Mouse (Mus musculus): ENCODE measurements around the gene Dab1. TPM values are rescaled to one million over a fixed set of nuclear protein-coding genes. Genes with fewer than 3 reads are reported as not detected.

The Dab1 gene
- polyA plus RNA-seq, 1 experiment from 2014 or later, result 3.8 TPM

- Histone ChIP-seq H3K4me2 (no peak overlapping the region), H3K9me3 (no peaks in the 10 kb centered on the region), H3K4me1 (peaks cover 7% of the 10 kb centered on the region; the same call in 1 of the 2 replicates), H3K9ac (no peak overlapping the region), H3K27me3 (no peaks in the 10 kb centered on the region), H3K4me3 (no peak overlapping the region), H3K36me3 (no peaks in the 10 kb centered on the region), H3K27ac (no peak overlapping the region)
- ATAC-seq (ENCODE audit: borderline replicate concordance, extremely low read depth, low FRiP score, low TSS enrichment), result no peak
- WGBS, result 68% methylated on average over 5 of the region's 5 CpGs
Measured at GRCm38 (mm10) chr4:104724258-104724657, 1105.1 kb downstream of the Dab1 start.

- Histone ChIP-seq H3K4me3 (no peak overlapping the region), H3K36me3 (no peaks in the 10 kb centered on the region), H3K4me1 (no peaks in the 10 kb centered on the region), H3K9ac (no peak overlapping the region), H3K27me3 (no peaks in the 10 kb centered on the region), H3K9me3 (no peaks in the 10 kb centered on the region), H3K27ac (no peak overlapping the region), H3K4me2 (no peak overlapping the region)
- ATAC-seq (ENCODE audit: borderline replicate concordance, extremely low read depth, low FRiP score, low TSS enrichment), result no peak
- 40% methylated on average over 3 of the region's 3 CpGs for WGBS
Measured at GRCm38 (mm10) chr4:104725673-104726072, 1106.5 kb downstream of the Dab1 start.

- Histone ChIP-seq H3K9ac (no peak overlapping the region), H3K9me3 (no peaks in the 10 kb centered on the region), H3K27ac (no peak overlapping the region), H3K4me2 (no peak overlapping the region), H3K4me1 (no peaks in the 10 kb centered on the region), H3K27me3 (no peaks in the 10 kb centered on the region), H3K4me3 (no peak overlapping the region), H3K36me3 (no peaks in the 10 kb centered on the region)
- 71% methylated on average over 8 of the region's 8 CpGs for WGBS
- no peak for ATAC-seq (ENCODE audit: borderline replicate concordance, extremely low read depth, low FRiP score, low TSS enrichment)
Measured at GRCm38 (mm10) chr4:104729185-104729584, 1110.0 kb downstream of the Dab1 start.

- no peaks in the 10 kb centered on the region for H3K9me3 ChIP-seq
- no peaks in the 10 kb centered on the region for H3K27me3 ChIP-seq
- no peak overlapping the region for H3K27ac ChIP-seq
- WGBS, result 40% methylated on average over 6 of the region's 6 CpGs
- no peak for ATAC-seq (ENCODE audit: borderline replicate concordance, extremely low read depth, low FRiP score, low TSS enrichment)
- no peak overlapping the region for H3K9ac ChIP-seq
- H3K4me2 ChIP-seq, result no peak overlapping the region
- H3K4me3 ChIP-seq, result no peak overlapping the region
- H3K4me1 ChIP-seq, result no peaks in the 10 kb centered on the region
- H3K36me3 ChIP-seq, result no peaks in the 10 kb centered on the region
Measured at GRCm38 (mm10) chr4:104746500-104746899, 1127.3 kb downstream of the Dab1 start.

GRCm38 (mm10) chr4:104754090-104754489 is 1134.9 kb downstream of the Dab1 start:
- 79% methylated on average over 3 of the region's 3 CpGs for WGBS
- Histone ChIP-seq H3K9ac (no peak overlapping the region), H3K4me1 (no peaks in the 10 kb centered on the region), H3K27me3 (no peaks in the 10 kb centered on the region), H3K9me3 (no peaks in the 10 kb centered on the region), H3K27ac (no peak overlapping the region), H3K4me3 (no peak overlapping the region), H3K36me3 (no peaks in the 10 kb centered on the region), H3K4me2 (no peak overlapping the region)
- no peak for ATAC-seq (ENCODE audit: borderline replicate concordance, extremely low read depth, low FRiP score, low TSS enrichment)

- Histone ChIP-seq H3K4me1 (no peaks in the 10 kb centered on the region), H3K36me3 (no peaks in the 10 kb centered on the region), H3K27me3 (no peaks in the 10 kb centered on the region), H3K4me3 (no peak overlapping the region), H3K27ac (no peak overlapping the region), H3K9ac (no peak overlapping the region), H3K4me2 (no peak overlapping the region), H3K9me3 (no peaks in the 10 kb centered on the region)
- ATAC-seq (ENCODE audit: borderline replicate concordance, extremely low read depth, low FRiP score, low TSS enrichment), result no peak
- WGBS, result 67% methylated on average over 13 of the region's 13 CpGs
Measured at GRCm38 (mm10) chr4:104760878-104761624, 1141.9 kb downstream of the Dab1 start.

- no peak within 1 kb of the TSS for H3K4me2 ChIP-seq
- H3K27me3 ChIP-seq, result no peaks in the 10 kb centered on the region
- no peaks in the 10 kb centered on the region for H3K9me3 ChIP-seq
- no peaks in the 10 kb centered on the region for H3K4me1 ChIP-seq
- no peak within 1 kb of the TSS for H3K4me3 ChIP-seq
- H3K36me3 ChIP-seq, result no peaks in the 10 kb centered on the region
- no peak for ATAC-seq (ENCODE audit: borderline replicate concordance, extremely low read depth, low FRiP score, low TSS enrichment)
- no peak within 1 kb of the TSS for H3K9ac ChIP-seq
- no peak within 1 kb of the TSS for H3K27ac ChIP-seq
- 70% methylated on average over 8 of the region's 8 CpGs for WGBS
Measured at GRCm38 (mm10) chr4:104766065-104766464, 1146.9 kb downstream of the Dab1 start, which contains the start of gene C8b. C8b (plus strand) TSS chr4:104766317.

- Histone ChIP-seq H3K4me2 (no peak overlapping the region), H3K4me3 (no peak overlapping the region), H3K4me1 (no peaks in the 10 kb centered on the region), H3K27ac (no peak overlapping the region), H3K27me3 (no peaks in the 10 kb centered on the region), H3K9me3 (no peaks in the 10 kb centered on the region), H3K9ac (no peak overlapping the region), H3K36me3 (no peaks in the 10 kb centered on the region)
- 89% methylated on average over 4 of the region's 4 CpGs for WGBS
- no peak for ATAC-seq (ENCODE audit: borderline replicate concordance, extremely low read depth, low FRiP score, low TSS enrichment)
Measured at GRCm38 (mm10) chr4:104768190-104768589, 1149.0 kb downstream of the Dab1 start.

- 72% methylated on average over 8 of the region's 8 CpGs for WGBS
- Histone ChIP-seq H3K4me3 (no peak overlapping the region), H3K4me1 (no peaks in the 10 kb centered on the region), H3K27ac (no peak overlapping the region), H3K27me3 (no peaks in the 10 kb centered on the region), H3K4me2 (no peak overlapping the region), H3K9ac (no peak overlapping the region), H3K9me3 (no peaks in the 10 kb centered on the region), H3K36me3 (no peaks in the 10 kb centered on the region)
- no peak for ATAC-seq (ENCODE audit: borderline replicate concordance, extremely low read depth, low FRiP score, low TSS enrichment)
Measured at GRCm38 (mm10) chr4:104769602-104770001, 1150.4 kb downstream of the Dab1 start.

GRCm38 (mm10) chr4:104770331-104770730 is 1151.2 kb downstream of the Dab1 start:
- Histone ChIP-seq H3K36me3 (no peaks in the 10 kb centered on the region), H3K9ac (no peak overlapping the region), H3K4me1 (no peaks in the 10 kb centered on the region), H3K4me2 (no peak overlapping the region), H3K9me3 (no peaks in the 10 kb centered on the region), H3K27ac (no peak overlapping the region), H3K27me3 (no peaks in the 10 kb centered on the region), H3K4me3 (no peak overlapping the region)
- no peak for ATAC-seq (ENCODE audit: borderline replicate concordance, extremely low read depth, low FRiP score, low TSS enrichment)
- WGBS, result 34% methylated on average over 4 of the region's 4 CpGs

GRCm38 (mm10) chr4:104775601-104776000 is 1156.4 kb downstream of the Dab1 start:
- H3K4me3 ChIP-seq, result no peak overlapping the region
- H3K9me3 ChIP-seq, result no peaks in the 10 kb centered on the region
- no peaks in the 10 kb centered on the region for H3K4me1 ChIP-seq
- no peak overlapping the region for H3K27ac ChIP-seq
- H3K9ac ChIP-seq, result no peak overlapping the region
- WGBS, result 68% methylated on average over 3 of the region's 3 CpGs
- ATAC-seq (ENCODE audit: borderline replicate concordance, extremely low read depth, low FRiP score, low TSS enrichment), result no peak
- no peaks in the 10 kb centered on the region for H3K36me3 ChIP-seq
- H3K27me3 ChIP-seq, result no peaks in the 10 kb centered on the region
- no peak overlapping the region for H3K4me2 ChIP-seq

GRCm38 (mm10) chr4:104779460-104779859 is 1160.3 kb downstream of the Dab1 start:
- ATAC-seq (ENCODE audit: borderline replicate concordance, extremely low read depth, low FRiP score, low TSS enrichment), result no peak
- no peaks in the 10 kb centered on the region for H3K36me3 ChIP-seq
- WGBS, result 77% methylated on average over 5 of the region's 5 CpGs
- H3K9me3 ChIP-seq, result no peaks in the 10 kb centered on the region
- H3K4me1 ChIP-seq, result no peaks in the 10 kb centered on the region
- no peaks in the 10 kb centered on the region for H3K27me3 ChIP-seq
- H3K27ac ChIP-seq, result no peak overlapping the region
- no peak overlapping the region for H3K4me2 ChIP-seq
- no peak overlapping the region for H3K9ac ChIP-seq
- no peak overlapping the region for H3K4me3 ChIP-seq
